Mouse (Mus musculus): ENCODE results near the gene Znfx1.

Gene Znfx1

DNA sequence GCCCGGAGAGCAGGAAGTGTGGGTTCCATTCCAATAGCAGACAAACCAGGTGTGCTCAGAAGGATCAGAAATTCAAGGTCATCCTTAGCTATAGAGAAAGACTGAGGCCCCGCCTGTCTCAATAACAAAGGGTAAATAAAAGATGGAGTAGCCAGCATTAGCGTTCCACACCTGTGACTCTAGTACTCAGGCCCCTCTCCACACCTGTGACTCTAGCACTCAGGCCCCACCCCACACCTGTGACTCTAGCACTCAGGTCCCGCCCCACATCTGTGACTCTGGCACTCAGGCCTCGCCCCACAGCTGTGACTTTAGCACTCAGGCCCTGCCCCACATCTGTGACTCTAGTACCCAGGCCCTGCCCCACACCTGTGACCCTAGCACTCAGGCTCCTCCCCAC is 11.8 kb upstream of the Znfx1 start:
- in situ Hi-C loops (cut with MboI; ENCODE audit: low sequenced_read_pairs): loop anchor here (5.0 kb wide), 1 partner anchor 133 kb away; no protein-coding TSS in a partner anchor

DNA sequence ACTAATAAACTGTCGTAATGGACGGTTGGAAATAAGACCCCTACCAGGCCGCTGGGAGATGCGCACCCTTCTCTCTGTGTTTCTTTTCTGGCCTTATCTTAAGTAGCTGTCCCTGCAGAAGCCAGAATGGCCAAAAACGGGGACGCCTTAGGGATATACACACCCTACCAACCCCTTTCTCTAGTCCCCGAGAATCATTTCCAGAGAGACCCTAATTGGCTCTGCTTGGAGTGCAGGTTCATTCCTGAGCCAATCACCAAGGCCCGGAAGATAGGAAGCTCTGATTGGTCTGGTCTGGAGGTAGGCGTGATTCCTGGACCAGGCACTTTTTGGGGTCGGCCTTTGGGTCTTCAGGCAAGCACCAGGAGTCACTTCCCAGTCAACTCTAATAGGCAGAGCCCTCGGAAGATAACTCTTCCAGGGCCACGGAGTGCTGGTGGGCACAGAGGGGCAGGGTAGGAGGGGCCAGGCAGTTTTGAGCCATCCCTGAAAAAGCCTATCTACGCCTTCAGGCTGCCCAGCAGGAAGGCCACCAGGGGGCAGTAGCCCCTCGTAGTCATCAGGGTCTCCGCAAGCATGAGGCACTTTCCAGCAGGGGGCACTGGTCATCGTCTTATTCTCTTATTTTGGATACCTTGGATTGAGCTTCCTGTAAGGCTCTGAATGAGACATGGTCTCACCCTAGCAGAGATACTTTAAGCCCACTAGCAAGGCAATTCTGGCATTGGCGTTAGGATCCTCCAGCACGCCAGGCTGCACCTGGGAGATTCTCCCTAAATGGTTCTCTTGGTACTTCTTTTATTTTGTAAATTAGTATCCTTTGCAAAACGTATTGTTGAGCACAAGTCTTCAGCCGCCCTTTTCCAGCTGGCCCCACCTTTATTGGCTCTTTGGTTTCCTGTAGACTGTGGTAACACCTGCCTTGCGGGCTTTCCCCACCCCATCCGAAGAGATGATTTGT is 9.1 kb upstream of the Znfx1 start:
- in situ Hi-C loops (cut with MboI; ENCODE audit: low sequenced_read_pairs): loop anchor here (5.0 kb wide), 1 partner anchor 135 kb away; no protein-coding TSS in a partner anchor

DNA sequence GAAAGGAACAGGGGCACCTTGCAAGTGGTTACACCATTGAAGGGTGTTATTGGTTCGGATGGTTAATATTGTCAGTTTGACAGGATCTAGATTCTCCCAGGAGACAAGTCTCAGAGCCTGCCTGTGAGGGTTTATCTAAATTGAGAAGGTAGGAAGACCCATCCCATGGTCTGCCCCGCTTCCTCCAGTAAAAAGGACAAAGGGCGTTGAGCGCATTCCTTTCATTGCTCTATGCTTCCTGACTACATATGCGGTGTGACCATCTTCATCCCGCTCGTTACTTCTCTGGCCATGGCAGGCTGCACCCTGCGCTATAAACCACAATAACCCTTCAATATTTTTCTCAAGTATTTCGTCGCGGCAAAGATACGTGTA is 8.4 kb upstream of the Znfx1 start:
- in situ Hi-C loops (cut with MboI; ENCODE audit: low sequenced_read_pairs): loop anchor here (5.0 kb wide), 1 partner anchor 136 kb away; no protein-coding TSS in a partner anchor

DNA sequence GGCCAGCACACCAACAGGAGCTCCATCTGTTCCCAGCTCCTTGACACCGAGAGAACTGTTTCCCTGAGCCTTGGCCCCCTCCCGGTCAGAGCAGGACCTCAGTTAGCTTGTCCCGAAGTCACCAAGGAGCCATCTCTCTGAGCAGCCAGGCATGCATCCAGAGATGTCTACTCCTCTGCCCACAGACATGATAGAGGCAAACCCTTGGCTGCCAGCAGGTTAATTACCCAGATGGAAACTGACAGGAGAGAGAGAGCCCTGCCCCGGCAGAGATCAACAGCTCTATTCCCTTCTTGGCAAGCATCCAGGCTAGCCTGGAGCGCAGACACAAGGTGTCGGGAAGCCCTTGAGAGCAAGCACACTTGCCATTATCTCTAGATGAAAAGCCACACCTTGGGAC is 7.5 kb upstream of the Znfx1 start:
- in situ Hi-C loops (cut with MboI; ENCODE audit: low sequenced_read_pairs): loop anchor here (5.0 kb wide), 1 partner anchor 137 kb away; no protein-coding TSS in a partner anchor

DNA sequence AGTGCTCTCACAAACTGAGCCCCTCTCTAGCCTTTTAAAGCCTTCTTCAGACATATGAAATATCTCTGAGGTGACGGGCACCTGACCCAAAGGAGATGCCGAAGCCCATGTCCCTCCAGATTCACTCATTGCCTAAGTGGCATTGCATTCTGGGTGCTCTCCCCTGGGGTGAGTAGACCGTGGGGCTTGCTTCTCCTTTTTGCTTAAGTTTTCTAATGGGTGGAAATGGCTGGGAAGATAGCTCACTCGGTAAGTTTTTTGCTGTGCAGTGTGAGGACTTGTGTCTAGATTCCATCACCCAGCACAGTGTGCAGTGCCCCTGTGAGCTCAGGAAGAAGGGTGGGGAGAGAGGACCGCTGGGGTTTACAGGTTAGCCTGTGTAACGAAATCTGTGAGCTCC is 4.8 kb upstream of the Znfx1 start:
- in situ Hi-C loops (cut with MboI; ENCODE audit: low sequenced_read_pairs): no loop called here

GRCm38 (mm10) chr2:167066528-167067516 is 4.0 kb upstream of the Znfx1 start:
- in situ Hi-C loops (cut with MboI; ENCODE audit: low sequenced_read_pairs): no loop called here

GRCm38 (mm10) chr2:167066031-167066430 is 3.2 kb upstream of the Znfx1 start:
- in situ Hi-C loops (cut with MboI; ENCODE audit: low sequenced_read_pairs): no loop called here

- in situ Hi-C loops (cut with MboI; ENCODE audit: low sequenced_read_pairs): no loop called here
Observed at GRCm38 (mm10) chr2:167064601-167065295, 1.9 kb upstream of the Znfx1 start.

DNA sequence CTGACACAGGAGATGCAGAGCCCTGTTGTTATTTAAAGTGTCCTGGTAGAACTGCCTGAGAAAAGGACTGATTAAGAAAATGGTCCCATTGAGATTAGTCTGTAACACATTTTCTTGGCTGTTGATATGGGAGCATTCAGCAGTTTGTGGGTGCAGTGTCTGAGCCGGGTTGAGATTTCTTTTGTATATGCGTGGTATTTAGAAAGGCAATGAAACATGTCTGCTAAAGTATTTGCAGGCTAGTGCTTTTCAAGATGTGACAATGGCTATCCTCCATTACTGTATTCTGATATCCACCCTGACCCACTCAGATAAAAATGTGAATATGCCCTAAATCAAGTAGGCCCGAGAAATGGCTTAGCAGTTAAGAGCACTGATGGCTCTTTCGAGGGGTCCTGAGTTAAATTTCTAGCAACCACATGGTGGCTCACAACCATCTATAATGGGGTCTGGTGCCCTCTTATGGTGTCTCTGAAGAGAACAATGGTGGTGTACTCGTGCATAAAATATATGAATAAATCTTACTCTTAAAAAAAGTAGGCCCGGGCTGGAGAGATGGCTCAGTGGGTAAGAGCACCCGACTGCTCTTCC is 1.2 kb upstream of the Znfx1 start:
- in situ Hi-C loops (cut with MboI; ENCODE audit: low sequenced_read_pairs): no loop called here

DNA sequence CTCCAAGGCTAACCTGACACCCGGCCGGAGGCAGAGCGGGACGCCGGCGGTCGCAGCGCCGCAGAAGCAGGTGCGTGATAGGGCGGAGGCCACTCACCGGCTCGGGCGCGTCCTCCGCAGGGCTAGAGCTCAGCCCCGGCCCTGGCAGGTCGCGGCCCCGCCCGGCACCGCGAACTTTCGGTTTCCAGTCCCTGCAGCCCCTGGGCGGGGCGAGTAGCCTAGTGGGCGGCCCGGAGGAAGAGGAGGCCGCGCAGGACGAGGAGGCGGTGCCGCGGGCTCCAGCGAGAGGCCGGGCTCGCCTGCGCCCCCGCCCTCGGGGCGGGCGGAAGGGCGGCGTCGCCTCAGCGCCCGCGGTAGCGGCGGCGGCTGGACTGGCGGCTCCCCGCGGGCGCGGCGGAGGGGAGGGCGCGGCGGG is 311 bp downstream of the Znfx1 start:
- in situ Hi-C loops (cut with MboI; ENCODE audit: low sequenced_read_pairs): no loop called here

DNA sequence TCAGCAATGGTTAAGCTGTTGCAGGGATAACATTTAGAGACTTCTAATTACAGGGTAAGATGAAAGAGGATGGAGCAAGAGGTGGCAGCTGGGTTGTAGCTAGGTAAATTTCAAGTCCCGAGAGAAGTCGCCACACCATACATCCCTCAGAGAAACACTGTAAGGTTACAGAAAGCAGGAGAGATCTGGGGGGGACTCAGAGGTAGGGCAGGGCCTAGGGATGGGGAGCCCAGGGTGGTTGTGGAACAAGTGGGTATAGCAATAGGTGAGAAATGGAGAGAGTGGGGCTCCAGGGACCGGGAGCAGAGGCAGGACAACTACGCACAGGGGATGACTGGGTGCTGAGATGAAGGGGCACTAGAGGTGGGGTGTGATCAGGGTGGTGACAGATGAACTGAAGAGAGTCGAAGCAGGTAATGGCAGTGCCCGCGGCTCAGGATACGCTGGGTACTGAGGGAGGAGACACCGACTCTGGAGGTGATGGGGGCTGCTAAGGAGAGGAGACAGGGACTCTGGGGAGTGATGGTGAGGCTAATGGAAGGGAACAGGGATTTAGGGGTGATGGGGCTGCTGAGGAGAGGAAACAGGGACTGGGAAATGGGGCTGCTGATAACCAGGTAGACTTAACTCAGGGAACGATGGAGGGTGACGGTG is 1.3 kb downstream of the Znfx1 start:
- in situ Hi-C loops (cut with MboI; ENCODE audit: low sequenced_read_pairs): no loop called here

DNA sequence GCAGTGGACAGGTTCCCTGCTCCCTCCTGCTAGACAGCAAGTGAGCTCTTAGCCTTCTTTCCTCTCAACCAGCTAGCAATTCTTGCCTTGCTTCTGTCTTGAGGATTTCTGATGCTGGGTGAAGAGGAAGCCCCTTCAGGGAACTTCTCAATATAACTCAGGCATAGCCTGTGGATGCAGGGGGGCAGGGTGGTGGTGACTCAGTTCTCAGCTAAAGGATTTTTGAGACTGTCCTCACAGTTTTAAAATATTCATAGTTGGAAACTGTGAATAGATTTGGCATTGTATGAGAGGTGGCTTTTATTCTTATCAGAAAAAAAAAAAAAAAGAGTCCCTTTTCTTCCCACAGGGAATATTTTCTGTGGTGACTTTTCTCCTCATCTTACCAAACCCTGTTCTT is 2.1 kb downstream of the Znfx1 start:
- in situ Hi-C loops (cut with MboI; ENCODE audit: low sequenced_read_pairs): no loop called here

DNA sequence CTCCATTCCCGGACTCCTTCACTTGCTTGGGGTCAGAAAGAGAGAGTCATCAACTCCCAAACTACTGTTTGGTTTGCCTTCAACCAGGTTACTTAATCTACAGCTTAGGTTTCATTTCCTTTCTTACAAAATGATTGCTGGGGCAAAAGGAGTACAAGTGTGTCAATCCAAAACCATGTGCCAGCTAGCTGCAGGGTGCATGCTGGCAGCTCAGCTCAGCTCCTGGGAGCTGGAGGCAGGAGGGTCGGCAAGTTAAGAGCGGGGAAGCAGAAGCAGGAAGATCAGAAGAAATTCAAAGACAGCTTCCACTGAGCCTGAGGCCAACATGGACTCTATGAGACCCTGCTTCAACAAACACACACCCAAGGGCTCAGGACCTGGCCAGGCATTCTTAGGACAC is 2.5 kb downstream of the Znfx1 start:
- in situ Hi-C loops (cut with MboI; ENCODE audit: low sequenced_read_pairs): no loop called here

DNA sequence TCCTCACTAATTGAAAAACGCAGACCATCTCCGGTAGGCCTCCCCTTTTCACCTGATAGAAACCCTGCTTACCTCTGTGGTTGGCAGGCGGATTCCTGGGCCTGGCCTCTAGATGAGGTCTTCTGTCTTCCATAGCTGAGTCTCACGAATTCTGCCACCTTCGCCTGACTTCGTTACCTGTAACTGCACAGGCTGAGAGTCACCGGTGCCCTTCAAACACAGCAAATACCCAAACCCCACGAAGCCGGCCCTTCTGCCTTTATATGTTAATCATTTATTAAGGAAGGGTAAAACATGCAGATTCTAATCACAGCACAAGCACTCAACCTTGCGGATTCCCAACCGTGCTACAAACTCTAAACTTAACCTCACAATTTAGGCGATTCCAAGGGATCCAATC is 2.9 kb downstream of the Znfx1 start:
- in situ Hi-C loops (cut with MboI; ENCODE audit: low sequenced_read_pairs): no loop called here

- in situ Hi-C loops (cut with MboI; ENCODE audit: low sequenced_read_pairs): no loop called here
Observed at GRCm38 (mm10) chr2:167059536-167059935, 3.3 kb downstream of the Znfx1 start.

DNA sequence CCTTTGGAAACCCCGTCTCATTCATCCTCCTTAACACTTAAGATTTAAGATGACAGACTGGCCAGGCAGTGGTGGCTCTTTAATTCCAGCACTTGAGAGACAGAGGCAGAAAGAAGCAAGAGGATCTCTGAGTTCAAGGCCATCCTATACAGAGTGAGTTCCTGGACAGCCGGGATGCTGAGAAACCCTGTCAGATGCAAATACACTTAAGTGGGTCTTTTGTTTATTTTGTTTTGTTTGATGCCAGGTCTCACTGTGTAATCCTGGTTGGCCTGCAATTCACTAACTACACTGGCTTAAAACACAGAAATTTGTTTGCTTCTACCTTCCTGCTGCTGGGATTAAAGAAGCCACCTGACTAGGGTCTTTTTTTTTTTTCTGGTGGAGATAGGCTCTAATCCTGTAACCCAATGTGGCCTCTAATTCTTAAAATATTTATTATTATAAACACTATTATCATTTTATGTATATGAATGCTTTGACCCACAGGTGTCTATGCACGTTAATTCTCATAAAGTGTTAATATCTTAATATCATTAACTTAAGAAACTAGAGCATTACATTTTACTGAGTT is 3.9 kb downstream of the Znfx1 start:
- in situ Hi-C loops (cut with MboI; ENCODE audit: low sequenced_read_pairs): no loop called here

GRCm38 (mm10) chr2:167058201-167058600 is 4.6 kb downstream of the Znfx1 start:
- in situ Hi-C loops (cut with MboI; ENCODE audit: low sequenced_read_pairs): no loop called here

- in situ Hi-C loops (cut with MboI; ENCODE audit: low sequenced_read_pairs): no loop called here
Observed at GRCm38 (mm10) chr2:167056942-167057323, 5.9 kb downstream of the Znfx1 start.

- in situ Hi-C loops (cut with MboI; ENCODE audit: low sequenced_read_pairs): no loop called here
Observed at GRCm38 (mm10) chr2:167056210-167056941, 6.4 kb downstream of the Znfx1 start.
